Mouse (Mus musculus) heart, postnatal 25 days (tissue): Measurements from ENCODE around the gene Gm42906. TPM values are rescaled to one million over a fixed set of nuclear protein-coding genes. Genes with fewer than 3 reads are reported as not detected.

Source experiments
- DNase-seq: peaks from one replicate; pipeline ENCODE4 v3.0.0; 2022; ENCODE audit warnings: low spot score
- intact Hi-C: fragments of 180-260 bp; cut with DNase I; formaldehyde crosslinking; loops from one replicate; pipeline ENCODE4 v1.15.1; 2025
- total RNA-seq, 2 experiments: library from RNA; stranded (reverse); gene quantifications; 2 replicates each; pipeline ENCODE4 v1.2.3; 2021

The Gm42906 gene
- total RNA-seq, 2 experiments from 2014 or later: 4.9 to 6.9 TPM

GRCm38 (mm10) chr5:151202925-151203324 is 225.0 kb downstream of the Gm42906 start:
- intact Hi-C loops: no loop called here
- DNase-seq: no peak

- intact Hi-C loops: no loop called here
- DNase-seq: no peak
Measured at GRCm38 (mm10) chr5:151201220-151201619, 226.7 kb downstream of the Gm42906 start.

- intact Hi-C loops: no loop called here
- no peak for DNase-seq
Measured at GRCm38 (mm10) chr5:151199235-151199634, 228.7 kb downstream of the Gm42906 start.

- DNase-seq: no peak
- intact Hi-C loops: no loop called here
Measured at GRCm38 (mm10) chr5:151196603-151197272, 231.2 kb downstream of the Gm42906 start.

- no peak for DNase-seq
- intact Hi-C loops: loop anchor here (5.0 kb wide), 2 partner anchors 127 to 173 kb away; no protein-coding TSS in a partner anchor
Measured at GRCm38 (mm10) chr5:151193885-151194520, 234.0 kb downstream of the Gm42906 start.

GRCm38 (mm10) chr5:151192266-151192665 is 235.7 kb downstream of the Gm42906 start:
- intact Hi-C loops: loop anchor here (5.0 kb wide), 2 partner anchors 125 to 175 kb away; no protein-coding TSS in a partner anchor
- DNase-seq: no peak

- no peak for DNase-seq
- intact Hi-C loops: loop anchor here (5.0 kb wide), 2 partner anchors 123 to 177 kb away; no protein-coding TSS in a partner anchor
Measured at GRCm38 (mm10) chr5:151190764-151191163, 237.2 kb downstream of the Gm42906 start.

- intact Hi-C loops: loop anchor here (5.0 kb wide), 3 partner anchors 123 to 177 kb away; no protein-coding TSS in a partner anchor
- DNase-seq: peak; percentile 68
Measured at GRCm38 (mm10) chr5:151189789-151190378, 238.1 kb downstream of the Gm42906 start.

- intact Hi-C loops: loop anchor here (5.0 kb wide), 1 partner anchor 142 kb away; no protein-coding TSS in a partner anchor
Measured at GRCm38 (mm10) chr5:151189321-151189720, 238.6 kb downstream of the Gm42906 start.

GRCm38 (mm10) chr5:151188659-151189058 is 239.3 kb downstream of the Gm42906 start:
- intact Hi-C loops: loop anchor here (5.0 kb wide), 1 partner anchor 141 kb away; no protein-coding TSS in a partner anchor
- no peak for DNase-seq

More at GRCm38 (mm10) chr5:151189321-151189720, 238.6 kb downstream of the Gm42906 start:
- DNase-seq: no peak

- no peak for DNase-seq
- intact Hi-C loops: loop anchor here (5.0 kb wide), 1 partner anchor 140 kb away; no protein-coding TSS in a partner anchor
Measured at GRCm38 (mm10) chr5:151187336-151187735, 240.6 kb downstream of the Gm42906 start.

- DNase-seq: no peak
- intact Hi-C loops: loop anchor here (5.0 kb wide), 1 partner anchor 138 kb away; no protein-coding TSS in a partner anchor
Measured at GRCm38 (mm10) chr5:151185286-151185856, 242.6 kb downstream of the Gm42906 start.

GRCm38 (mm10) chr5:151183656-151184240 is 244.2 kb downstream of the Gm42906 start:
- intact Hi-C loops: loop anchor here (5.0 kb wide), 1 partner anchor 41 kb away; no protein-coding TSS in a partner anchor
- DNase-seq: no peak

- no peak for DNase-seq
- intact Hi-C loops: loop anchor here (5.0 kb wide), 1 partner anchor 39 kb away; no protein-coding TSS in a partner anchor
Measured at GRCm38 (mm10) chr5:151181288-151181687, 246.7 kb downstream of the Gm42906 start.

- intact Hi-C loops: loop anchor here (5.0 kb wide), 1 partner anchor 38 kb away; no protein-coding TSS in a partner anchor
- no peak for DNase-seq
Measured at GRCm38 (mm10) chr5:151180176-151180785, 247.7 kb downstream of the Gm42906 start.

- no peak for DNase-seq
- intact Hi-C loops: no loop called here
Measured at GRCm38 (mm10) chr5:151177171-151177570, 250.8 kb downstream of the Gm42906 start.

- intact Hi-C loops: no loop called here
- DNase-seq: no peak
Measured at GRCm38 (mm10) chr5:151175897-151176313, 252.1 kb downstream of the Gm42906 start.

- intact Hi-C loops: no loop called here
- DNase-seq: peak; percentile 17
Measured at GRCm38 (mm10) chr5:151174485-151175460, 253.2 kb downstream of the Gm42906 start.
